Mouse (Mus musculus): ENCODE results near the gene Gm49368.

Gene Gm49368

DNA sequence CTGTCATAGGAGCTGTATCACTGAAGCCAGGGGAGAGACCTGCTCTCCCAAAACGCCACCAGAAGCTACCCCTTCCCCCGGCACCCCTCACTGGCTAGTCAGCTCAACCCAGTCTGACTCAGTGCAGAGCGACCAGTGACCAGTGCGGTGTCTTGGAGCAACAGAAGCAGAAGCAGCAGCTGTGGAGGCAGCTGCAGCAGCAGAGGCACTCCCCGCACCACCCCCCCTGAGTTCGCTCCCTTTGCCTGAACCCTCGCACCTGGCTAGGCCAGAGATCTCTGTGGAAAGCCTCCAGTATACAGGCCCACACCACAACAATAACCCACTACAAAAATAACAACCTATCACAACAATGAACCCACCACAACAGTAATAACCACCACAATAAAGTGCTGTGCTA is 3.9 kb upstream of the Gm49368 start:
- DNase-seq: peak; percentile 18 to 27

DNA sequence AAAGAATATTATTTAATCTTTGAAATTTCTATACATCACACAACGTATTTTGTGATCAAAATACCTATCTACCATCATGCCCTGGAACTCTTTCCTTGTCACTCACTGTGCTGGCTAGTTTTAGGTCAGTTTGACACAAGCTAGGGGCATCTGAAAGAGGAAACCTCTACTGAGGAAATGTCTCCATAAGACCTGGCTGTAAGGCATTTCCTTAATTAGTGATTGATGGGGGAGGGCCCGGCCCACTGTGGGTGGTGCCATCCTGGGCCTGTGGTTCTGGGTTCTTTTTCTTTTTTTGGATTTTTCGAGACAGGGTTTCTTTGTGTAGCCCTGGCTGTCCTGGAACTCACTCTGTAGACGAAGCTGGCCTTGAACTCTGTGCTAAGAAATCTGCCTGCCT is 3.4 kb upstream of the Gm49368 start:
- DNase-seq: no peak

DNA sequence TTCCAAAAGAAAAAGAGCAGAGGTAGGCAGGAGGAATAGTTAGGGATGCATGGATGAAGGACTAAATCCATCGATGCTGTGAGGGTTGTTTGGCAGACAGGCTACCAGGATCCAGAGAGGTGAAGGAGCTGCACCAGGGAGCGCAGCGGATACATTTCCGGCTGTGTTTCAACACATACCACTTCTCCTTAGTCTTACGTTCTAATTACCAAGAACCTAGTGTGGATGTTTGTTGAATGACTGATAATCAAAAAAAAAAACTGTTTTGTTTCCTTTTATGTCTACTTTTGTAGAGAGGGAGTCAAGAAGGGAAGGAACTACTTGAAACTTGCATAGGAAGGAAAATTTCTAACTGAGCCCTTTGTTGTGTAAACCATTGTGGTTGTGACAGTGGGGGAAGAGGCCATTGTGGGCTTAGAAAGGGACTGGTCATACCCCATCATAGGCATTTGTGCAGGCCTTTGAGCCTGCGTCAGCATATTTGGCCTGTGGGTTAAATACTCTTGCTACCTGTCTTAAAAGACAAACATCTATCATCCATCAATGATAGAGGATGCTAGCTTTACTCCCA is 813 bp downstream of the Gm49368 start:
- DNase-seq: no peak

DNA sequence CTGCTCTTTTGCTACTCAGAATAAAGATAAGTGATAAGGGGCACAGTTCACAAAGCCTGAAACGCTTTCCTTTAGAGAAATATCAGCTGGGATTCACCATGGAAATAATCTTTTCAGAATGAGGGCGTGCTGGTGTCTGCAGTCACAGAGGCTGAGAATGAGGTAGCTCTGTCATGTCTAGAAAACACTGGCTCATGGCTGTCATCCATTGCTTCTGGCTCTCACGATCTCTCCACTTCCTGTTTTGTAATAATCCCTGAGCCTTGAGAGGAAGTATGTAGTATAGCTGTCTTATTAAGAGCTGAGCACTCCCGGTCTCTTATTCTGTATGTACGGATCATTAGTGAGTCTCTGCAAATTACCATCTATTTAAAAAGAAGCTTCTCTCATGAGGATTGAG is 3.1 kb downstream of the Gm49368 start:
- no peak for DNase-seq

DNA sequence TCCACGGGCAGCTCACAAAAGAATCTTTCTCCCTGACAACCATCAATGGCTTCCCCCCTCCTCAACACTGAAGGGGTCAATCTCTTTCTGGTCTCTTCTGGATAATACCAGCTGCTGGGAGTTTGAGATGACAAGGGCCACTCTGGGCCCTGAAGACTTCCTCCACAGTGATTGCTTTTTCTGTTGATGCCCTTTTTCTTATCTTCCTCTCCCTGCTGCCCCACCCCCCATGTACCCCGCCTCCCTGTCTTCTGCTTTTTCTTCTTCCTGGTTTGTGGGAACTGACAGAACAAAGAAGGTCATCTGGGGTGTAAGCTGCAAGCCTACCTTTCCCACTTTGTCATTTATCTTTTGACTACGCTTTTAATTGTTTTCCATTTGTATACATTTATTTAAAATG is 5.4 kb downstream of the Gm49368 start:
- peak; percentile 25 to 40 for DNase-seq

DNA sequence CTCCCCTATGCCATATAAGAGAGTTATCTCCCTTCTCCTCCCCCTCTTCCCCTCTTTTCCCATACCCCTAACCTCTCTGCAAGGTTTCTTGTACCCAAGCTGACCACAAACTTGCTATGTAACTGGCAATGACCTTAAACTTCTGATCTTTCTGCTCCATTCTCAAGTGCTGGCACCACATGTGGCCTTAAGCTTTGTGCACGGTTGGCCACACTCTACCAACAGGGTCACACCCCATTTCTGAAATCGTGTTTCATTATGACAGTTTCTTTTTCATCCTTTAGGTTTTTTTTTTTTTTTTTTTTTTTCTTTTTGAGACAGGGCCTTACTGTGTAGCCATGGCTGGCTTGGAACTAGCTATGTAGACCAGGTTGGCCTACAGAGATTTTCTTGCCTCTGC is 7.4 kb downstream of the Gm49368 start:
- DNase-seq: no peak

DNA sequence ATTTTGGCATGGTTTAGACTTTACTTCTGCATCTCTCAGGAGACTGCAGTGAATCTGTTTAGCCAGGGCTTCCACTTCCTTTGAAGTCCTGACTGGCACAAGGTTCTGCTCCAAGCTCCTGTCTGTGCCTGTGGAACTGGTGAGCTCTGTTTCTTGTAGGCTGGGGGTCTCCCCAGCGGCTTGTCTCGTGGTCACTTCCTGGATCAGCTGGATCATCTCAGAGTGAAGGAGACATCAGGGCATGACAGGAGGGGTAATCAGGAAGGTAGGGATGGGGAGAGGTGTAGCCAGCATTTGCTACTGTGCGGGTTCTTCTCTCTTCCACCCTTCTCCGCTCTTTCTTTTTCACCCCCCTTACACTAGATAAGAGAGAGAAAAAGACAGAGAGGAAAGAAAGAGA is 9.3 kb downstream of the Gm49368 start:
- no peak for DNase-seq

DNA sequence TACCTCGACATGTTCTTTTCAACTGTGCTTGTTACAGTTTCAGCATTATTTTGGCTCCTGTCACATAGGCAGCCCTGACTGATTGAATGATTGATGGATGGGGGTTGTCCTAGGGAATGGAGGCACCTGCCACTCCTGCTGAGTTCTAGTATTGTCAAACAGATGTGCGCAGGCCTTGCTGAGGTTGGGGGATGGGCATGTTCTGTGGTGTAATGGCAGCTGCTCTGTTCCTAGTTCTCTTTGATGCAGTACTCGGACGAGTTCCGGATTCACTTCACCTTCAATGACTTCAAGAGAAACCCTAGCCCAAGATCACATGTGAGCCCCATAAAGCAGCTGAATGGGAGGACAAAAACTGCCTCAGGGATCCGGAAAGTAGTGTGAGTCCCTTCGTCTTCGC is 17.5 kb downstream of the Gm49368 start:
- no peak for DNase-seq

GRCm38 (mm10) chr7:128089141-128089540 is 26.7 kb downstream of the Gm49368 start:
- DNase-seq: peak in 1 of 2 experiments; percentile 32

GRCm38 (mm10) chr7:128098135-128098534 is 35.7 kb downstream of the Gm49368 start:
- no peak for DNase-seq

DNA sequence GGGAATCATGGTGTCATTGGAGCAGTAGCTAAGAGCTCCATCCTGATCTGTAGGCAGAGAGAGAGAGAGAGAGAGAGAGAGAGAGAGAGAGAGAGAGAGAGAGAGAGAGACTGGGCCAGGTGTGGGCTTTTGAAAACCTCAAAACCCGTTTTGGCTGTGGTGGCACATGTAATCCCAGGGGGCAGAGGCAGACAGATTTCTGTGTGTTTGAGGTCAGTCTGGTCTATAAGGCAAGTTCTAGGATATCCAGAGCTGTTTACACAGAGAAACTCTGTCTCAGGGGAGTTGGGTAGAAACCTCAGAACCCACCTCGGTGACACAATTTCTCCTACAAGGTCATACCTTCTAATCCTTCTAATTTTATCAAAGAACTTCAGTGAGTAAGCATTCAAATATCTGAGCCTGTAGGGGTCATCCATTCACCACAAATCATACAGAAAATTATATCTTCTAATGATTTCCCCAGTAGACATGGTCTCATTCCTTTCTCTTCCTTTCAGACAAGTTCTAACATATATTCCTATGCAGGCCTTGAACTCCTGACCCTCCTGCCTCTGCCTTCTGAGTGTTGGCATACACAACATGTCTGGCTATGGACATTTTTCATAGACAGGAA is 38.4 kb downstream of the Gm49368 start:
- DNase-seq: no peak

DNA sequence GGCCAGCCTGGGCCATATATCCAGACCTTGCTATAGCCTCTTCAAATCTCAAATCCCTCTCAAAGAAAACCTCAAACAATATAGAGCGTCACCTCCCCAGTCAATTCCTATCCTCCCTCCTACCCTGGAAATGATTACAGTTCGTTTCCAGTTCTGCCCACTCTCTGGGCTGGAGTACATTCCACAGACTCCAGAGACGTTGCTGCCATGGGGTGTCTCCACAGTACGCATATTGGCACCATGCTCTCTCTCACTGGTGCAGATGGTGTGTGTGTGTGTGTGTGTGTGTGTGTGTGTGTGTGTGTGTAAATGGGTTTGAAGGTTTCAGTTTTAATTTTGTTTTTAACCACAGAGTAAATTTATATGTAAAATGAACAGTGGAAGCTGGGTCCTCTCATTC is 42.8 kb downstream of the Gm49368 start:
- no peak for DNase-seq

DNA sequence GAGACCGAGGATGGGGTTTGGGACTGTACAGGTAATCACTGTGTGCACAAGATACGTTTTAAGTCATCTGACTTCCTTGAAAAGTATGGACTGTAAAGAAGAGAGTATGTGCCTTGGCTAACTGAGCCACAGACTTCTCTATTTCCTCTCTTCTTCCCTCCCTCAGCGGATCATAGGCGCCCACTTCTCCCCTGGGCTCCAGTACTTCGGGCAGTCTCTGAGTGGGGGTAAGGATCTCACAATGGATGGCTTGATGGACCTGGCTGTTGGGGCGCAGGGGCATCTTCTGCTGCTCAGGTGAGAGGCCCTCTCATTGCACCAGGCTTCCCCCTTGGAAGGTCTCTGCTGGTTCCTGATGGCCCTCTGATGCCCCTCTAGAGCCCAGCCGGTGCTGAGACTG is 45.0 kb downstream of the Gm49368 start:
- DNase-seq: no peak

- no peak for DNase-seq
Measured at GRCm38 (mm10) chr7:128110314-128110713, 47.8 kb downstream of the Gm49368 start.

DNA sequence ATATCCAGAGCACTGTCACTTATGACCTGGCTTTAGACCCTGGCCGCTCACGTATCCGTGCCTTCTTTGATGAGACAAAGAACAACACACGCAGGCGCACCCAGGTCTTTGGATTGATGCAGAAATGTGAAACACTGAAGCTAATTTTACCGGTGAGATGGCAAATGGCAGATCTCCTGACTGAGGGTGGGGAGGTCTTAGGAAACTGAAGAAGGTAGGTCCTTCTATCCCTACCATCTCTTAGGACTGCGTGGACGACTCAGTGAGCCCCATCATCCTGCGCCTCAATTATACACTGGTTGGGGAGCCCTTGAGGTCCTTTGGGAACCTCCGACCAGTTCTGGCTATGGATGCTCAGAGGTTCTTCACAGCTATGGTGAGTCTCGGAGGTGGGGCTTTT is 49.6 kb downstream of the Gm49368 start:
- DNase-seq: no peak

- DNase-seq: no peak
Measured at GRCm38 (mm10) chr7:128114371-128115105, 52.1 kb downstream of the Gm49368 start.

GRCm38 (mm10) chr7:128115211-128115958 is 52.9 kb downstream of the Gm49368 start:
- no peak for DNase-seq

DNA sequence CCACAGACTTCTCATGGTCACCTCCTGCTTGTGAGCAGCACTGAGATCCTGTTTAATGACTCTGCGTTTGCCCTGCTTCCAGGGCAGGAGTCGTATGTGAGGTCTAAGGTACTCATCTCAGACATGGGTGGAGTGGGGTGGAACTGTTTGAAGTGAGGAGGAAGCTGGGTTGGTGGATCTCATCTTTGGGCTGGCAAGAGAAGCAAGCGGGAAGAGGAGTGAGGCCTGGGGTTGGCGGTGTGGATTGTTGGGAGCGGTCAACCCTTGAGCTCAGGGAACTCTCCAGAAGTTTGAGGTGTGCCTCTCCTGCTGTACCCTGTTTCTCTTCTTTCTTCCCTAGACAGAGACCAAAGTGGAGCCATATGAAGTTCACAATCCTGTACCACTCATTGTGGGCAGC is 53.9 kb downstream of the Gm49368 start:
- no peak for DNase-seq

GRCm38 (mm10) chr7:128119726-128120490 is 57.4 kb downstream of the Gm49368 start:
- DNase-seq: no peak

- DNase-seq: peak; percentile 28 to 44
Measured at GRCm38 (mm10) chr7:128128741-128129720, 66.5 kb downstream of the Gm49368 start, which contains the start of gene Itgax. Gene Itgax, plus strand, starts transcription at chr7:128129547.

- no peak for DNase-seq
Measured at GRCm38 (mm10) chr7:128132148-128132547, 69.7 kb downstream of the Gm49368 start.

GRCm38 (mm10) chr7:128133596-128133995 is 71.1 kb downstream of the Gm49368 start:
- no peak for DNase-seq

Data from lung, postnatal 4 days (tissue).